Mouse (Mus musculus): ENCODE measurements around the gene Zfp9. TPM values are rescaled to one million over a fixed set of nuclear protein-coding genes. Genes with fewer than 3 reads are reported as not detected.

The Zfp9 gene
- total RNA-seq (2021), result 10 to 100 TPM; 17.4 TPM
- long read RNA-seq, partial matches to known transcripts, result 2 of 2 reads
- long read RNA-seq, other reads (novel, unspliced or antisense), result 0 of 2 reads

DNA sequence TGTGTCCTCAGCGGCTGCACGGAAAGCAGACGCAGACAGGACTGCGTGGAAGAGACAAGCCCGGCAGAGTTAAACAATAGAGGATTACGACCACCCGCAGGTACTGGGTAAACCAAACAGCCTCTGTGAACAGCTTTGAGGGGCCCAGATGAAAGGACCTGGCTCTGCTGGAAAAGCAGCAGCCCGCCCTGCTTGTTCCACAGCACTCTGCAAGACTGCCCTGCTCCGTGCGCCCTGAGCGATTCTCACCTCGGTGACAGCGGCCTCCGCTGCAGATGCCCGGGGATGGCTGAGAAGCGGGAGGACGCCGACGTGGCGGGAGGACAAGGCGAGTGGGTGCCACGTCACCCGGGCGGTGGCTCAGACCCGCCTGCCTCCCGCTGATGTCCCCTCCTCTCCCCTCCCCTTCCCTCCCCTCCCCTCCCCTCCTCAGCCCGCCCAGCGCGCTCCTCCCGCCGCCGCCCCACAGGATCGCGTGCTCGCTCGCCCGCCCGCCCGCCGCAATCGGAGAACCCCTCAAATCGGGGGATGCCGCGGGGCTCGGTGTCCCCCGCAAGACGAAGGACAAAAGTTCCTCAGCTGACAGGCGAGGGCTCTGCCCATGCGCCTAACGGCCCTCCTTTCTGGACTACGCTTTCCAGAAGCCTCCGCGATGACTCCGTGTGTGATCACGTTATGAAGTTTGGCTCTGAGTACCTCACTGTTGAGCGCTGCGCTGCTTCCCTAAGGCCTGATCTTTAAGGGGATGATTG lies at the start of gene Zfp9:
Zfp9 (minus strand) TSS at position 364 of the 752 bp plus-strand sequence.
- DNase-seq (ENCODE audit: low spot score in 2 of 2), result peak; percentile 77 to 85

- DNase-seq (ENCODE audit: low spot score in 2 of 2), result no peak
These were observed 41.5 kb upstream of the Zfp9 start for GRCm38 (mm10) chr6:118520668-118521067.

DNA sequence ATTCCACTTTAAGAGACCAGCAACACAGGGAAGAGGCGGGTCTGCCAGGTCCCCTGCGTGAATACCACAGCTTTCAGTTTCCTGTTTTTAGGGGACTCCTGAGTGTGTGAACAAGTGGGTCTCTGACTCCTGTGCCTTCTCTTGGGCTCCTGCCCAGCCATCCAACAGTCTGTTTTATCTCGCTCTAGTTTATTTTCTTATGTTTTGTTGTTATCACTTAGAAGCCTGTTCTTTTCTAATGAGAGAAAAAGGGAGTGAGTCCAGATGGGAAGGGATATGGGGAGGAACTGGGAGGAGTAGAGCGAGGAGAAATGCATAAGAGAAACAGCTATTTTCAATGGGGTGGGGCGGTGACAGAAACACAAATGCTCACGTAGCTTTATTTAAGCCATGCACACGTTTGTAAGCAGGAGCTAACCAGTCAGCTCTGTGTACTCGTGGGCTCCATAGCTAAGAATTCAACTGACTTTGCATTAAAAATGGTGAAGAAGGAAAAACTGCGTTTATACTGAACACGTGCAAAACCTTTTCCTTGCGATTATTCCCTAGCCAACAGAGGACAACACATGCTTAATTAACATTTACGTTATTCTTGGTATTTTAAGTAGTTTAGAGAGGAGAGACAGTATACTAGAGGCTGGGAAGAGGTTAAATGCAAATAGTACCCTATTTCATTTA lies 34.4 kb upstream of the Zfp9 start:
- no peak for DNase-seq (ENCODE audit: low spot score in 2 of 2)

- DNase-seq (ENCODE audit: low spot score in 2 of 2), result no peak
These were observed 19.9 kb upstream of the Zfp9 start for GRCm38 (mm10) chr6:118499010-118499409.

DNA sequence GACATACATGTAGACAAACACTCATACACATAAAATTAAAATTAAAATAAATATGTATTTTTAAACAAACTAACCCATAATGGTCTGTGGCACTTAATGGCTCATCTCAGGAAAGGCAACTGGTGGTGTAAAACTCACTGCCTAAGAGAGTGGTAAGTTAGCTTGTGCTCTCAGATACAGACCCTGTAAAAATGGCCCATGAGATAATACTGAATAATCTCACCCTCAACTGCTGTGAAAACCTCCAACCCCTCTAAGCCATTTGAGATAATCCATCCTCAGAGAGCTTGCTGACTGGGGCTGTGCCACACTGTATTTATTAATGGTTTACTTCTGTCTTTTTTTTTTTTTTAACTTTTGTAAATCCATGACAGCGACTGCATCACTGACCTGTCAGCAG lies 3.0 kb upstream of the Zfp9 start:
- no peak for DNase-seq (ENCODE audit: low spot score in 2 of 2)

DNA sequence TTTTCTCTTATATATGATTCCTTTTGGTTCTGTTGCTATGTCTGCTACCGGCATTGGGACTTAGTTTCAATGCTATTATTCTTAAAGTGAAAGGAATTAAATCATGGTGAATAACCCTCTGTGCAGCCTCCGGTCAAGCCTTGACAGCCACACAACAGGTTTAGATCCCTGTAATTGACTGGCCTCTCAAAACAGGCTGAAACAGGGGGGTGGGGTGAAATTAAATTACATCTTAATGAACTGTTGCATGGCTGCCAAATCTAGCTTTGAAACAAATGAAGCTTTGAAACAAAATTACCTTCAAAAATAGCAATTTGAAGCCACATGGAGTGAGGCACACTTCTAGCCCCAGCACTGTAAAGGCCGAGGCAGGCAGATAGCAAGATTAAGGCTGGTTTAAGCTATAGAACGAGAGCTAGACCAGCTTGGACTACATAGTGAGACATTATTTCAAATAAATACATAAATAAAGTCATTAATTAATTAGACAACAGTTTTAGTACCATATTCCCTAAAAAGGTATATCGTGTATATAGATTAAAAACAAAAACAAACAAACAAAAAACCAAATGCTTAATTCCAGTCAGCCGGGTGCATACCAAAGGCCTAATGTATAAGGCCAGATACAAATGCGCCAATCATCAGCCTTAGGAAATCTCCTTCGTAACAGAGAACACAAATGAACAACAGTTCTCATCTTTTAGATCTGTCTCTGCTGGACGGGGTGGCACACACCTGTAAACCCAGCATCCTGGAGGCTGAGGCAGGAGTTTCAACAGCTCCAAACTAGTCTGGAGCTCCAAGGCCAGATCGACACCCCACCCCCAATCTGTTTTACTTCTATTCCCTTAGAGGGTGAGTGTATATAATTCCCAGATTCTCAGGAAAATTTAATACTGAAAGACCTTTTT lies 990 bp downstream of the Zfp9 start:
- no peak for DNase-seq (ENCODE audit: low spot score in 2 of 2)

DNA sequence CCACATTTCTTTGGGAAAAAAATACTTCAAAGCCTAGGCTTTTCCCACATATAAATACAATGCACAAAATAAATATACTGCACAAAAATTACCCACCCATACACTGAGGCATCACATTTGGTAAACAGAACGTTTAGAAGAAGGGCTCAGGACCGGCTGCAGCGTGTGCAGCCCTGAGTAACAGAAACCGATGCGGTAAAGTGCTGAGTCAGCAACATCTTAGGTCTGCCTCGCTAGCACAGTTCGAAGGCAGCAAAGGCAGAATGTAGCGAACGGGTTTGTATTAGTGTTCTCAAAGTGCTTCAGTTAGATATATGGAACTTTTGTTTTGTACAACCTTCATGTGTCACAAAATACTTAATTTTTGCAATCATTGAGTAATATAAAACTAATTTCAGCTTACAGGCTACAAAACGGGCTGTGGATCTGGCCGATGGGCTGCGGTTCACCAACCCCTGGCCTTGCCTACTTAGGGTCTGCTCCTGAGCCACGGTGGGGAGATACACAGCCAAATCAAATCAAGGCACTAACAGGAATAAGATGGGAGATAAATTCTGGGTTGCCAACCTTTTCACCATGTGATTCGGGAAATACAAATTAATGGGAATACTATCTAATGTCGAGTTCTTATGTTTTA lies 16.9 kb downstream of the Zfp9 start:
- DNase-seq (ENCODE audit: low spot score in 2 of 2), result no peak

DNA sequence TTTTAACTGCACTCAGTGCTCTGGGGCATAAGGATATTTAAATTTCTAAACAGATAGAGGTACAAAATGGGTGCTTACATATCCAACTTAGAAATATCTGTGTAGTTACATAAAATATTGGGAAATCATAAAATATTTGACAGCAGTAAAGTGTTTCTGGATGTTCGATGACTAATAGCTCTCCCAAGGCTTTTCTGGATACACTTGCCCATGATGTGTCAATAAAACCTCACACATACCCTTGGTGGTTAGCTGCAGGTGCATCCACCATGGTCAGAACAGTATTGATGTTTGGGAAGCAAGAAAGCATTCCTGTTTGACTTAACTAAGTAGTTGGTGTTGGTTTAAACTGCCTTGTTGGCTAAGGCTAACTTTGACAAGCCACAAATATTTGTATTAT lies 21.4 kb downstream of the Zfp9 start:
- no peak for DNase-seq (ENCODE audit: low spot score in 2 of 2)

DNA sequence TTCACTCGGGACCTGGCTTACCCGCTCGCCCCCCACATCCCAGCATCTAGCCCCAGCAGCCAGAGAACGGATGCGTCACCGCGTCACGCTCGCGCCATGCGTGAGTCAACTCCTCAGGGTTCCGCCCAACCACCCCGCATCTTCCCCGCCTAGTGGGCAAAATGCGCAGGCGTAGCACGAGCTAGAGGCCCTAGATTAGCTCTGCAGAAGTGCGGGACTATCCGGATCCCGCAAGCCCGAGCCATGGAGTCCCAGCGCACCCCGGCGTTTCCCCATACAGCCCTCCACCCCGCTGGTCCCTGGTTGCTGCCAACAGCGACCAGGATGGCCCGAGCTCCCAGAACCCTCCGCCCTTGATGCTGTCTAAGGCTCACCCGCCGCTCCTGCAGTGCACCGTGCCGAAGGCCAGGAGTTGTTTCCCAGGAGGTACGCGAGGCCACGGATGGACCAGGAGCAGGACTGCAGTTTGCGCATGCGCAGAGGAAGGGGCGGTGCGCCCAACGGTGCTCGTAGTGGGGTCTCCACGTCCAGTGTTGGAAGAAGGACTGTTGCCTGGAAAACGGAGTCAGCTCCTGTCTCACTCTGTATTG lies 24.0 kb downstream of the Zfp9 start, which contains the start of gene Zfp248:
Zfp248 (minus strand) TSS at position 487 of the 590 bp plus-strand sequence.
- DNase-seq (ENCODE audit: low spot score in 2 of 2), result peak; percentile 90 to 92

GRCm38 (mm10) chr6:118454452-118454851 lies 24.7 kb downstream of the Zfp9 start:
- DNase-seq (ENCODE audit: low spot score in 2 of 2), result peak in 1 of 2 experiments; percentile 18

DNA sequence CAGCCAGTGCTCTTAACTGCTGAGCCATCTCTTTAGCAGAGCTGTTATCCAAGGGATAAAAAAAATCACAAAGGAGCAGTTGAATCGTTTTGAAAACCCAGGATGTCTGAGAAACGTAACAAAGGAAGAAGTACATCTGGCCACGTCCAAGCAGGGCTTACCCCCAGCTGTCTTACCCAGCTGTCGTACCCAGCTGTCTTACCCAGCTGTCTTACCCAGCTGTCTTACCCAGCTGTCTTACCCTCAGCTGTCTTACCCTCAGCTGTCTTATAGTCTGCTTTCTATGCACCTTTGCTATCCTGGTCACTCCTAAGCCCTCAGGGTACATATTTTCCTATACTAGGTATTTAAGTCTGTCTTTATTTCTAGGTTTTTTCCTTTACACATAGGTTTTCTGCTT lies 47.6 kb downstream of the Zfp9 start:
- no peak for DNase-seq (ENCODE audit: low spot score in 2 of 2)

- no peak for DNase-seq (ENCODE audit: low spot score in 2 of 2)
These were observed 52.5 kb downstream of the Zfp9 start for GRCm38 (mm10) chr6:118426666-118427065.

DNA sequence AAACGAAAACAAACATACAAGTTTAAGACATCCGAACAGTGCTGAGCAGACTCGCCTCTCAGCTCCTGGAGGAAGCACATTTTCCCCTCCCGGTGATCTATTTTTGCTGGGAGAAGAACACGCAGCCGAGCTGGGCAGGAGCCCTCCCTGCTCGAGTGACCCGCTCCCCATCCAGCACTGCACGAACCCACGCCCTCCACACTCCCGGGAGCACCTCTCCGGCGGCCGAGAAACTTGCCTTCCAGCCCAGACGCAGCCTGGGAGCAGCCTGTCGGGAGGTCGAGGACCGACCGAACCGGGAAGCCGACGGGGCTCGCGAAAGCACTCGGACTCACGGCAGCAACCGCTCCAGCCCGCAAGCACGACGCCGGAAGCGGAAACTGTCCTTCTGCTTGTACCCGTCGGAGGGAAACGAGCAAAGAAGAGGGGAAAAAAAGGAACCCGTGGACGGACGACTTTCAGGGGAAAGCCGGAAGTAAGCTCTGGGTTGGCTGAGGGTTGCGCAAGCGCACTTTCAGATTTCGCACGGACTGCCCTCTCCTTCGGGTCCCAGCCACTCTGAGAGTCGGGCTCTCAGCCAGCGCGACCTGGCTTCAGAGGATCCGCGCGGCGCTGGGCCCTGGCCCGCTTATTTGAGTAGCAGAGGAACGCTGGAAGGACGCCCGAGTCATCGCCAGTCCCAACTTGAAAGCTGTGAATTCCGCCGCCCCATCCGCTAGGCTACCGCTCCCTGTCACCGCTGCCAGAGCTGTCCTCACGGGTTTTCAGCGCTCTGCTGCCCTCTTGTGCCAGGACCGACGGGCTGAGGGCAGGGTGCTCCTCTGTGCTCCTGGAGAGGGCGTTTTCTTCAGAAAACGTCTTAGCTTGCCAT lies 59.8 kb downstream of the Zfp9 start, which contains the start of gene Bms1:
Bms1 (minus strand) TSS at position 425 of the 871 bp plus-strand sequence.
- peak; percentile 97 to 98 for DNase-seq (ENCODE audit: low spot score in 2 of 2)

Small RNAs within 50 kb of the gene (microRNA-seq; reads per million reads assigned to microRNA genes)
- gene Gm25953, result 0 reads per million in 2 experiments

Other genes with a start within 250 kb of the Zfp9 start
- gene Bms1, start 59.8 kb downstream of the Zfp9 start, total RNA-seq (2021), result 10 to 100 TPM; 25.4 to 28.3 TPM
- gene Zfp248, start 23.8 kb downstream of the Zfp9 start, total RNA-seq (2021), result 10 to 100 TPM; 14.3 to 15.0 TPM
- 1 to 10 TPM; 6.6 to 8.8 TPM for gene Ankrd26, start 82.9 kb upstream of the Zfp9 start, total RNA-seq (2021)